Mouse (Mus musculus): ENCODE data around the gene Cd99l2. TPM values are rescaled to one million over a fixed set of nuclear protein-coding genes. Genes with fewer than 3 reads are reported as not detected.

The Cd99l2 gene
- total RNA-seq, 1 experiment, result 8.2 TPM

- no peak overlapping the region for H3K27ac ChIP-seq (ENCODE audit: insufficient read depth, low read depth, low read length, poor library complexity, severe bottlenecking)
- no peak for TF ChIP-seq HCFC1 (IDR thresholded peaks at IDR 0.05; ENCODE audit: borderline replicate concordance, insufficient read depth, low read length)
- no peak for TF ChIP-seq CHD2 (IDR thresholded peaks at IDR 0.05; ENCODE audit: low read depth, low read length)
- no peak for TF ChIP-seq ZC3H11A (IDR thresholded peaks at IDR 0.05; ENCODE audit: borderline replicate concordance, low read depth, low read length)
- TF ChIP-seq ZNF384 (IDR thresholded peaks at IDR 0.05; ENCODE audit: low read depth, low read length), result no peak
- TF ChIP-seq MAFK (IDR thresholded peaks at IDR 0.05; ENCODE audit: insufficient read depth, low read depth, low read length), result no peak
- H3K9me3 ChIP-seq (ENCODE audit: control insufficient read depth, insufficient read depth, low read depth, low read length), result no peaks in the 10 kb centered on the region
- no peaks in the 10 kb centered on the region for H3K36me3 ChIP-seq (ENCODE audit: control insufficient read depth, insufficient read depth, low read length, poor library complexity, severe bottlenecking)
- no peak overlapping the region for H3K9ac ChIP-seq (ENCODE audit: insufficient read depth, low read depth, low read length, poor library complexity, severe bottlenecking)
- no peaks in the 10 kb centered on the region for H3K4me1 ChIP-seq (ENCODE audit: control insufficient read depth in 2 of 2, insufficient read depth in 2 of 2, low read length in 2 of 2, poor library complexity in 1 of 2)
- no peak overlapping the region for H3K4me3 ChIP-seq (ENCODE audit: insufficient read depth in 1 of 2, low read depth in 1 of 2, low read length in 2 of 2, poor library complexity in 1 of 2, severe bottlenecking in 1 of 2)
- no peak for DNase-seq (ENCODE audit: low read depth, low spot score)
- in situ Hi-C loops (cut with MboI; ENCODE audit: low sequenced_read_pairs in 2 of 2, unreplicated experiment in 2 of 2), result no loop called here
Measured at GRCm38 (mm10) chrX:71396326-71396725, 96.3 kb downstream of the Cd99l2 start.

GRCm38 (mm10) chrX:71381571-71381970 lies 111.1 kb downstream of the Cd99l2 start:
- no peaks in the 10 kb centered on the region for H3K9me3 ChIP-seq (ENCODE audit: control insufficient read depth, insufficient read depth, low read depth, low read length)
- no peak overlapping the region for H3K4me3 ChIP-seq (ENCODE audit: insufficient read depth in 1 of 2, low read depth in 1 of 2, low read length in 2 of 2, poor library complexity in 1 of 2, severe bottlenecking in 1 of 2)
- no peak overlapping the region for H3K9ac ChIP-seq (ENCODE audit: insufficient read depth, low read depth, low read length, poor library complexity, severe bottlenecking)
- no peak for DNase-seq (ENCODE audit: low read depth, low spot score)
- H3K4me1 ChIP-seq (ENCODE audit: control insufficient read depth in 2 of 2, insufficient read depth in 2 of 2, low read length in 2 of 2, poor library complexity in 1 of 2), result no peaks in the 10 kb centered on the region
- no peak overlapping the region for H3K27ac ChIP-seq (ENCODE audit: insufficient read depth, low read depth, low read length, poor library complexity, severe bottlenecking)
- H3K36me3 ChIP-seq (ENCODE audit: control insufficient read depth, insufficient read depth, low read length, poor library complexity, severe bottlenecking), result no peaks in the 10 kb centered on the region
- in situ Hi-C loops (cut with MboI; ENCODE audit: low sequenced_read_pairs in 2 of 2, unreplicated experiment in 2 of 2), result no loop called here
- no peak for TF ChIP-seq MAFK (IDR thresholded peaks at IDR 0.05; ENCODE audit: insufficient read depth, low read depth, low read length)

GRCm38 (mm10) chrX:71378435-71378834 lies 114.2 kb downstream of the Cd99l2 start:
- TF ChIP-seq ZNF384 (IDR thresholded peaks at IDR 0.05; ENCODE audit: low read depth, low read length) (no peak), ZC3H11A (IDR thresholded peaks at IDR 0.05; ENCODE audit: borderline replicate concordance, low read depth, low read length) (no peak), MAFK (IDR thresholded peaks at IDR 0.05; ENCODE audit: insufficient read depth, low read depth, low read length) (no peak), HCFC1 (IDR thresholded peaks at IDR 0.05; ENCODE audit: borderline replicate concordance, insufficient read depth, low read length) (no peak), CHD2 (IDR thresholded peaks at IDR 0.05; ENCODE audit: low read depth, low read length) (no peak)
- H3K9me3 ChIP-seq (ENCODE audit: control insufficient read depth, insufficient read depth, low read depth, low read length), result no peaks in the 10 kb centered on the region
- in situ Hi-C loops (cut with MboI; ENCODE audit: low sequenced_read_pairs in 2 of 2, unreplicated experiment in 2 of 2), result no loop called here
- H3K4me1 ChIP-seq (ENCODE audit: control insufficient read depth in 2 of 2, insufficient read depth in 2 of 2, low read length in 2 of 2, poor library complexity in 1 of 2), result no peaks in the 10 kb centered on the region
- no peak for DNase-seq (ENCODE audit: low read depth, low spot score)
- H3K27ac ChIP-seq (ENCODE audit: insufficient read depth, low read depth, low read length, poor library complexity, severe bottlenecking), result no peak overlapping the region
- H3K9ac ChIP-seq (ENCODE audit: insufficient read depth, low read depth, low read length, poor library complexity, severe bottlenecking), result no peak overlapping the region
- no peaks in the 10 kb centered on the region for H3K36me3 ChIP-seq (ENCODE audit: control insufficient read depth, insufficient read depth, low read length, poor library complexity, severe bottlenecking)
- H3K4me3 ChIP-seq (ENCODE audit: insufficient read depth in 1 of 2, low read depth in 1 of 2, low read length in 2 of 2, poor library complexity in 1 of 2, severe bottlenecking in 1 of 2), result no peak overlapping the region

- DNase-seq (ENCODE audit: low read depth, low spot score), result no peak
- no peak for TF ChIP-seq MAFK (IDR thresholded peaks at IDR 0.05; ENCODE audit: insufficient read depth, low read depth, low read length)
- TF ChIP-seq HCFC1 (IDR thresholded peaks at IDR 0.05; ENCODE audit: borderline replicate concordance, insufficient read depth, low read length), result no peak
- TF ChIP-seq ZC3H11A (IDR thresholded peaks at IDR 0.05; ENCODE audit: borderline replicate concordance, low read depth, low read length), result no peak
- TF ChIP-seq ZNF384 (IDR thresholded peaks at IDR 0.05; ENCODE audit: low read depth, low read length), result no peak
- TF ChIP-seq CHD2 (IDR thresholded peaks at IDR 0.05; ENCODE audit: low read depth, low read length), result no peak
Measured at GRCm38 (mm10) chrX:71376781-71377180, 115.9 kb downstream of the Cd99l2 start.

More at GRCm38 (mm10) chrX:71376781-71377180, 115.9 kb downstream of the Cd99l2 start:
- Histone ChIP-seq H3K27ac (ENCODE audit: insufficient read depth, low read depth, low read length, poor library complexity, severe bottlenecking) (no peak overlapping the region), H3K4me3 (ENCODE audit: insufficient read depth in 1 of 2, low read depth in 1 of 2, low read length in 2 of 2, poor library complexity in 1 of 2, severe bottlenecking in 1 of 2) (no peak overlapping the region), H3K9me3 (ENCODE audit: control insufficient read depth, insufficient read depth, low read depth, low read length) (no peaks in the 10 kb centered on the region), H3K9ac (ENCODE audit: insufficient read depth, low read depth, low read length, poor library complexity, severe bottlenecking) (no peak overlapping the region), H3K36me3 (ENCODE audit: control insufficient read depth, insufficient read depth, low read length, poor library complexity, severe bottlenecking) (no peaks in the 10 kb centered on the region), H3K4me1 (ENCODE audit: control insufficient read depth in 2 of 2, insufficient read depth in 2 of 2, low read length in 2 of 2, poor library complexity in 1 of 2) (no peaks in the 10 kb centered on the region)
- in situ Hi-C loops (cut with MboI; ENCODE audit: low sequenced_read_pairs in 2 of 2, unreplicated experiment in 2 of 2), result no loop called here

Other genes with a start within 250 kb of the Cd99l2 start
- 3.6 and 6.0 TPM in 2 replicates for gene Mtmr1, start 128.1 kb downstream of the Cd99l2 start, total RNA-seq (2012; rRNA removed)
- gene Hmgb3, start 63.1 kb upstream of the Cd99l2 start, total RNA-seq (2012; rRNA removed), result 16.9 and 24.1 TPM in 2 replicates
- gene Gpr50, start 170.8 kb upstream of the Cd99l2 start, total RNA-seq (2012; rRNA removed), result 0.42 and 0.89 TPM in 2 replicates

Measured in ES-E14 (cell line).